Mouse (Mus musculus) thymus, postnatal 4 days (tissue): Measurements from ENCODE around the gene Rab3gap2.
"Not testable (repeated sequence)": the region's sequence is repeated elsewhere in the genome, so short reads cannot be mapped to it uniquely, and the experiment has no call there.

Experiments used
- DNase-seq: peaks from one replicate; pipeline ENCODE4 v3.0.0; 2021

The Rab3gap2 gene

DNA sequence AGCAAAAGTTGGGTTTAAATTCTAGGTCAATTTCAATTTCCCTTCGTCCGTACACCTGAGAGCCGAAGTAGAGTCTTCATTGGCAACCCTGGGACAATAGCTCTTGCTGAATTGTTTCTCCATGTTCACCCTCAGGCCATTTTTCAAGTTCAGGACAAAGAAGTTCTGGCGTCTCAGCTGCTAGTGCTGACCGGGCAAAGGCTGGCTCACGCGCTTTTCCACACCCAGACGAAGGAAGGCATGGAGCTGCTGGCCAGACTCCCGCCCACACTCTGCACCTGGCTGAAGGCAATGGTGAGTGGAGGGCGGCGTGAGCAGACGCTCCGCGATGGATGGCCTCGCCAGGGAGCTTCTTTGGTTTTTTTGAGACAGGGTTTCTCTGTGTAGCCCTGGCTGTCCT lies 79.3 kb downstream of the Rab3gap2 start:
- DNase-seq = no peak

DNA sequence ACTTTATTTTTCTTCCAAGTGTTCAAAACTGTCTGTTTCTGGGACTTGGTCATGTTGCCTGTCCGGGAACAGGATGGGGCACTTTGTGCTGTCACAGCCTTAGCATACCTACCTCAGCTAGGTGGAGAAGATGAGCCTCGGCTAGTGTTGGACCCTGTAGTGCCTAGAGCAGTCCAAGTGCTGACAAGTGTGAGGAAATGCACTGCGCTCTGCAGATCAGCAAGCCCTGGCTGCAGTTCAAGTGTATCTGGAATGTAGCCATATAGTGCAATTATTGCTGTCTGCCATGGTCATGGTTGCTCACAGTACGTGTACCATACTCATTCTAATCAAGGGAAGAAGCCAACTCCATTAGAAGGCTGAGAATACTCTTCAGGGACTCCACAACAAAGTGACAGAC lies 80.8 kb downstream of the Rab3gap2 start:
- DNase-seq = no peak

- DNase-seq = no peak
Measured at GRCm38 (mm10) chr1:185285171-185285570, 81.3 kb downstream of the Rab3gap2 start.

DNA sequence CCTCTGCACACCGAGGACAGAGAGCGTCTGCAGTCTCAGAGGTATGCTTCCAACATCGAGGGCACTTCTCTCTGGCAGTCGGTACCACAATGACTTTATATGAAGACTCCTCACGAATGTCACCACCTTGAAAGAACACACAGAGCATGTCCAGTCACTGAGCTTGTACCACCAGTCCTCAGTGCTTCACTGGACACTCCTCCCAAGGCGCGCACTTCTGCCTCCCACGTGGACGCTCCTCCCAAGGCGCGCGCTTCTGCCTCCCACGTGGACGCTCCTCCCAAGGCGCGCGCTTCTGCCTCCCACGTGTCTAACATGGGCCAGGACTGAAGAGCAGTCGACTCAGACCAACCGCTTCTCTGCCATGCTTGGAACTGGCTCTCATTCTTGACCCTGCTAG lies 83.1 kb downstream of the Rab3gap2 start:
- DNase-seq = no peak

DNA sequence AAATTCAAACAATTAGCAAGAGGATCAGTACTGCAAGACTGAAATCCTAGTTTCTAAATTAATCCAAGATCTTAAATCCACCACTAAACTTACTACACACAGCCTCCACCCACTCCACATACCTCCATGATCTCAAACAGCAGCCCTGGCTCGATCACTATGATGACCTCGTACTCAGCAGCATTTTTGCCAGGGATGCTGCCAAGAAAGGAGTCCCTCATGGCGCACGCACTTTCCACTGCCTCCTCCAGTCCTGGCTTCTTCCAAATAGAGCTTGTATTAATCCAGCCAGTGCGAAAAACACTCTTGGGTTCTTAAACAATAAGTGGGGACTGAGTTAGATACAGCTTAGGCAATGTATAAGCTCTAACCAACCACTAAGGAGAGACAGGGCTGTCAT lies 85.3 kb downstream of the Rab3gap2 start:
- DNase-seq = no peak

GRCm38 (mm10) chr1:185291336-185291735 lies 87.4 kb downstream of the Rab3gap2 start:
- DNase-seq = no peak

- no peak for DNase-seq
Measured at GRCm38 (mm10) chr1:185292646-185293360, 88.9 kb downstream of the Rab3gap2 start.

DNA sequence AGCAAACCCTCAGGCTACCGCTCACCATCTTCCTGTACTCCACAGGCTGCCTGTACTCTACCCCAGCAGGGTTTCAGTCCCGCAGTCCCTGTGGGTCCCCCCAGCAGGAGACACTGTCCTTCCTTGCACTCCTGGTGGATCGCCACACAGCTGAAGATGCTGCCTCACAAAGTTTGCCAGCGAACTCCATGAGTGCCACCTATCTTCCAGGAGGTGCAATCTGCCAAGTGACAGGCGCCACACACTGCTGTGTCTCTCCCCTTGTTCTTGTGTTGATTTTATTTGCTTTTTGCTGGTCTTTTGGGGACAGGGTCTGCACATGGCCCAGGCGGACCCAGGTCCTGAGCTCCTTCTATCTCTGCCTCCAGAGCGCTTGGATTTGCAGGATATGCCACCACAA lies 92.9 kb downstream of the Rab3gap2 start:
- no peak for DNase-seq

- no peak for DNase-seq
Measured at GRCm38 (mm10) chr1:185298496-185298895, 94.6 kb downstream of the Rab3gap2 start.

DNA sequence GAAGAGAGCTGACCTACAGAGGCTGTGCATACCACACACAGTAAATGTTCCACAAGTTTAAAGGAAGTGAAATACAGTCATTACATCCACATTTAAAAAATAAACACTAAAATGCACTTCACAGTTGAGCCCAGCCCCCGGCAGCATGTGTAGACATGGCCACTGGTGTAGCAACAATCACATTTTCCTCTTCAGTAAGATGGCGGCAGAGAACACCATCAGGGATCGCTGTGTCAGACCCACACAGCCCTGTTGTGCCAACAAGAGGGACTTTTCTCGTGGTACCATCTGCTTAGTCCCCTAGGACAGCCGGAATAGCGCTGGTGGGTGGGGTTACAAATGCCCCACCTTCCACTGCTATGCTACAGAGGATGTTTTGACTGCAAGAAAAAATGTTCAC lies 98.9 kb downstream of the Rab3gap2 start:
- DNase-seq = no peak

DNA sequence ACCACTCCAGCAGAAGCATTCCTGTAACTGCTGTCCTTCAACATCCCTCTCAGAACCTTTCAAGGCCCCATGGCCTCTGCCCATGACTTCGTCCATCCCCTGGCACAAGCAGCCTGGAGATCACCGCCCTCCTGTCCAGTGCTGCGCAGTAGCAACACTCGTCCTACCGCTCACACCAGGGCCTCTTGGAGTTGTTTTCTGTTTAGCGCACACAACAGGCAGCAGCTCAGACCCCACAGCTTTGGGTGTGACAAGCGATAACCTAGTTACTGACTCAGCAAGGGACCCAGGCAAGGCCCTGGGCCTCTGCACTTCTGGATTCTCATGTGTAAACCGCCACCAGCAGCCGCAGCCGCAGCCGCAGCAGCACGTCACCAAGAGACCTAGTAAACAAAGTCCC lies 102.9 kb downstream of the Rab3gap2 start:
- no peak for DNase-seq

- DNase-seq = no peak
Measured at GRCm38 (mm10) chr1:185307645-185308044, 103.7 kb downstream of the Rab3gap2 start.

- no peak for DNase-seq
Measured at GRCm38 (mm10) chr1:185308334-185308733, 104.4 kb downstream of the Rab3gap2 start.

GRCm38 (mm10) chr1:185308908-185309307 lies 105.0 kb downstream of the Rab3gap2 start:
- DNase-seq = no peak

GRCm38 (mm10) chr1:185311949-185312348 lies 108.0 kb downstream of the Rab3gap2 start:
- DNase-seq = no peak

DNA sequence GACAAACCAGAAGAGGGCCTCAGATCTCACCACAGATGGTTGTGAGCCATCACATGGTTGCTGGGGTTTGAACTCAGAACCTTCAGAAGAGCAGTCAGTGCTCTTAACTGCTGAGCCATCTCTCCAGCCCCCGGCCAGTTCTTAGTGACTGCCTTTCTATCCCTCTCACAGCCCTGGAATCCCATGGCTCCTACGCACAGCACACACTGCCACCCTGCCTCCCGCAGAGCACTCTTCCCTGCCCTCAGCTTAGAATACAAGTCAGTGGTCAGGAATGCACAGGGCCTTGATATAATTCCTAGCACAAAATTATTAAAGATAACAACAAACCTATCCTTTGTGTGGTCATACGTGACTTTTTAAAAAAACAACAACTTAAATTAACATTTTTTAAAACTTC lies 110.6 kb downstream of the Rab3gap2 start:
- no peak for DNase-seq

DNA sequence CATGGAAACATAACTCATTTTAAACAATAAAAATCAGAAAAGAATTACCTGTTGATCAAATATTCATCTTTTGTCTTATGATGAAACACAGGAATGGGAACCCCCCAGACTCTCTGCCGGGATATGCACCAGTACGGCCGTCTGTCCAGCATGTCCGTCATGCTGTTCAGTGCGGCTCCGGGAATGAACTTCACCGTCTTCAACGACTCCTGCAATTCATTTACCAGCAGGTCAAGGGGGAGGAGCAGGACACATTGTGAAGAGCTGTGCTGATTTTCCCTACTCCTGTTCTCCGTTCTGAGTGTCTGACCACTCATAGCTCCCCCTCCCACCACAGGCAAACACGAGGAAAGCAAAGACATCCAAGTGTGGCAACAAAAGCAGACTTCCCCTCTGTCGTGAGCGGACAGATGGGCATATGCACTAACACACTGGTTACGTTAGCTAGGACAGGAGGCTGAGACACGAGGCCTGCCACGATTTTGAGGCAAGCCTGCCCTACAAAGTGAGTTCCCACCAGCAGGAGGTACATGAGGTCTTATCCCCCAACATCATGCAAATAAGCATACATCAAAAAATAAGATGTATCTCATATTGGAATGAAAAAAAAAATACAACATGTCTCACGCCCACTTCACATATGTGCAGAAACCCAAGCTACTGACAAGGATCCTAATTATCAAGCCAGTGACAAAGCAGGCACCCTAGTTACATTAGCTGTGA lies 112.1 kb downstream of the Rab3gap2 start:
- DNase-seq = no peak

DNA sequence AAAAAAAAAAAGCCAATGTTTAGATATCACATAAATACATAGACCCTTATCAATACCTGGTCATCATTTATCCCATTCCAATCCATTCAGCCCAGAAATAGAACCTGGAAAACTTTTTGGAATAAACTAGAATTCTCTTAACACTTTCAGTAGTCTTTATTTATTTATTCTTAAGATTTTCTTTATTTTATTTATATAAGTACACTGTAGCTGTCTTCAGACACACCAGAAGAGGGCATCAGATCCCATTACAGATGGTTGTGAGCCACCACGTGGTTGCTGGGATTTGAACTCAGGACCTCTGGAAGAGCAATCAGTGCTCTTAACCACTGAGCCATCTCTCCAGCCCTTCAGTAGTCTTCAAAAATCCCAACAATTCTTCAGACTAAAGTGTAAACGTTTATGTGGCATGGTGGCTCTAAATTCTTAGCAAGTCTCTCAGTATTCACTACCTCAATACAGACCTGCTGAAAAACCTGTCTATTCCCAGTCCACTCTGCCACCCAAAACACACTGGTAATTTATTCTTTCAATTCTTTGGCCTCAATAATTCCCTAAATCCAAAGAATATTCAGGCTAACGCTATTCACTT lies 123.9 kb downstream of the Rab3gap2 start:
- DNase-seq = not testable (repeated sequence)

DNA sequence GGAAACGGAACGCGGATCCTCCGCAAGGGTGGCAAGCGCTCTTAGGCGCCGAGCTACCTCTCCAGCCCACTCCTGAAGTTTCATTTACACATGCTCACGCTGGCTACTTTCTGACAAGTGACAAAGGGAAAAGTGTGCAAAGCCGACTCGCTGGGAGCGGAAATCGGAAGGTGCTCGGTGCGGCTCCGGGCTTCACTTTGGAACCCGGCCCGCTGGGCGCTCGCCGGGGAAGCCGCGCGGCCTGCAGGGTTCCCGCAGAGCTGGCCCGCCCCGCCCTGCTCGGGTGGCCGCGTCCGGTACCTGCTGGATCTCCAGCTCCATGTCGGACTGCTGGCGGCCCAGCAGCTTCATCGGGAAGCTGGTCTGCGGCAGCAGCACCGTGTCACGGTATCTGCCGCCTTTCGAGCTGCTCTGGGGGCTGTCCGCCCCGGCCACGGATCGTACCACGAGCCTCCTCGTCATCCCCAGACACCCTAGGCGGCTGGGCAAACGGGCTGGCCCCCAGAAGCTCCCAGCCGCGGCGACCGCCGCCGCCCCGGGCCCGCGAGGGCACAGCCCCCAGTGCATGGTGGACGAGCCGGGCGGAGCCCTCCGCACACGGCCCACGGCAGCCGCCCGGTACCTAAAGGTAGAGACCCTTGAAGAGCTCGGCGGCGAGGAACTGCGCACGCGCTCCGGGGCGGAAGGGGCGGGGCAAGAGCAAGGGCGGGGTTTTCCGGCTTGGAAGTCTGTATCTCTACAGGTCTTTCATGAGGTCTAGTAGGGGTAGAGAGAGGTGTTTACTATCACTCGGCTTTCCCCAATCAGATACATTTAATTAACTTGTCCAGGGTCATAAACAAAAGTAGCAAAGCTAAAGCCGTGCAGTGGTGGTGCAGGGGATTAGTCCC lies 125.0 kb downstream of the Rab3gap2 start, which contains the start of gene Iars2:
Iars2 (minus strand) TSS at position 676 of the 890 bp plus-strand sequence.
- peak; percentile 97 for DNase-seq

DNA sequence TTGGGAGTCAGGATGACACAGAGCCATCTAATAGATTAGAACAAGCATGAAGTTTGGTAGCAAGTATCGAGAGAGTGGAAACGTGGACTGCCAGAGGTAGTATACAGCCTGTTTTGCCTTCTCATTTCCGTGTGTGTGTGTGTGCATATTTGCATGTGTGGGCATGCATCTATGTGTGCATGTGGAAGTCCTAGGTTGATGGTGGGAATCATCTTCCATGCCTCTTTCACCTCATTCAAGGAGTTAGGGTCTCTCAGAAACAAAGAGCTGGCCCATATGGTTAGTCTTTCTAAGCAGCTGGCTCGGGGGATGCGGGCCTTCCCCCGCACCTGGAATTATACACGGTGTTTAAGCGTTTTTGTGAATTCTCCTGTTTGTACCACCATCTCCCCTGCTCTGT lies 125.9 kb downstream of the Rab3gap2 start:
- DNase-seq = no peak

DNA sequence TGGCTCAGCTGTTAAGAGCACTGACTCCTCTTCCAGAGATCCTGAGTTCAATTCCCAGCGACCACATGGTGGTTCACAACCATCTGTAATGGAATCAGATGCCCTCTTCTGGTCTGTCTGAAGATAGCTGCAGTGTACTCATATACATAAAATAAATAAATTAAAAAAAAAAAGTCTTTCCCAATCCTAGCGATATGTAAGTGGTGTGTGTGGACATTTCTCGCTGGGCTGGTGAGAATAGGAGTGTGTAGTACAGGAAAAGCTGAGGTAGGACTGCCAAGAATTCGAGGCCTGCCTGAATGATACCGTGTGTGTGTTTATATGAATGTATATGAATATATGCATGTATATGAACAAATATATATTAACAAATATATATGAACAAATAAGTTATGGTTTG lies 127.4 kb downstream of the Rab3gap2 start:
- DNase-seq = no peak

- peak; percentile 84 for DNase-seq
Measured at GRCm38 (mm10) chr1:185331983-185332430, 128.1 kb downstream of the Rab3gap2 start, which contains the start of gene Bpnt1. TSS of gene Bpnt1 (plus strand) at chr1:185332149.

- DNase-seq = no peak
Measured at GRCm38 (mm10) chr1:185333651-185334050, 129.7 kb downstream of the Rab3gap2 start.
